Mouse (Mus musculus): ENCODE measurements around the gene Rufy4. TPM values are rescaled to one million over a fixed set of nuclear protein-coding genes. Genes with fewer than 3 reads are reported as not detected.
A peak's percentile ranks its signal among the peaks of the same experiment; 100 is the strongest.

Gene Rufy4
- polyA plus RNA-seq, 1 experiment from 2014 or later, result 0.45 TPM

GRCm38 (mm10) chr1:74090329-74090728 lies 35.0 kb upstream of the Rufy4 start:
- H3K36me3 ChIP-seq (ENCODE audit: control insufficient read depth, insufficient read depth), result no peaks in the 10 kb centered on the region
- no peak for ATAC-seq (replicated peaks; ENCODE audit: extremely low read depth, insufficient read depth, low FRiP score)
- H3K4me3 ChIP-seq (ENCODE audit: low read length), result peak overlapping the region; percentile 33
- peak overlapping the region; percentile 33 for H3K4me2 ChIP-seq (ENCODE audit: low read depth, low read length)
- H3K27ac ChIP-seq (ENCODE audit: low read length), result no peak overlapping the region
- WGBS, result 54% methylated on average over 7 of the region's 7 CpGs
- no peaks in the 10 kb centered on the region for H3K9me3 ChIP-seq (replicated peaks; ENCODE audit: control insufficient read depth, low read length)
- no peaks in the 10 kb centered on the region for H3K27me3 ChIP-seq (ENCODE audit: control insufficient read depth, insufficient read depth, low read length)
- peaks cover 19% of the 10 kb centered on the region for H3K4me1 ChIP-seq (ENCODE audit: control insufficient read depth, insufficient read depth, low read length)
- no peak overlapping the region for H3K9ac ChIP-seq (ENCODE audit: low read length)

- Histone ChIP-seq H3K36me3 (ENCODE audit: control insufficient read depth, insufficient read depth) (no peaks in the 10 kb centered on the region), H3K27ac (ENCODE audit: low read length) (peak overlapping the region; percentile 82), H3K27me3 (ENCODE audit: control insufficient read depth, insufficient read depth, low read length) (no peaks in the 10 kb centered on the region), H3K4me2 (ENCODE audit: low read depth, low read length) (peak overlapping the region; percentile 33), H3K4me1 (ENCODE audit: control insufficient read depth, insufficient read depth, low read length) (peaks cover 26% of the 10 kb centered on the region), H3K9ac (ENCODE audit: low read length) (peak overlapping the region; percentile 58), H3K9me3 (replicated peaks; ENCODE audit: control insufficient read depth, low read length) (no peaks in the 10 kb centered on the region), H3K4me3 (ENCODE audit: low read length) (peak overlapping the region; percentile 33)
- peak; percentile 44; the same call in 1 of the 2 replicates for ATAC-seq (replicated peaks; ENCODE audit: extremely low read depth, insufficient read depth, low FRiP score)
- 30% methylated on average over 7 of the region's 7 CpGs for WGBS
These were observed 34.2 kb upstream of the Rufy4 start for GRCm38 (mm10) chr1:74091138-74091537.

GRCm38 (mm10) chr1:74091611-74092224 lies 33.6 kb upstream of the Rufy4 start:
- Histone ChIP-seq H3K9me3 (replicated peaks; ENCODE audit: control insufficient read depth, low read length) (no peaks in the 10 kb centered on the region), H3K9ac (ENCODE audit: low read length) (no peak overlapping the region), H3K27ac (ENCODE audit: low read length) (peak overlapping the region; percentile 82), H3K4me3 (ENCODE audit: low read length) (no peak overlapping the region), H3K4me2 (ENCODE audit: low read depth, low read length) (no peak overlapping the region), H3K27me3 (ENCODE audit: control insufficient read depth, insufficient read depth, low read length) (no peaks in the 10 kb centered on the region), H3K36me3 (ENCODE audit: control insufficient read depth, insufficient read depth) (no peaks in the 10 kb centered on the region), H3K4me1 (ENCODE audit: control insufficient read depth, insufficient read depth, low read length) (peaks cover 27% of the 10 kb centered on the region)
- 42% methylated on average over 6 of the region's 6 CpGs for WGBS
- ATAC-seq (replicated peaks; ENCODE audit: extremely low read depth, insufficient read depth, low FRiP score), result peak; percentile 49; the same call in 1 of the 2 replicates

- Histone ChIP-seq H3K9ac (ENCODE audit: low read length) (no peak overlapping the region), H3K9me3 (replicated peaks; ENCODE audit: control insufficient read depth, low read length) (no peaks in the 10 kb centered on the region), H3K36me3 (ENCODE audit: control insufficient read depth, insufficient read depth) (no peaks in the 10 kb centered on the region), H3K4me1 (ENCODE audit: control insufficient read depth, insufficient read depth, low read length) (peaks cover 27% of the 10 kb centered on the region), H3K4me2 (ENCODE audit: low read depth, low read length) (no peak overlapping the region), H3K4me3 (ENCODE audit: low read length) (no peak overlapping the region), H3K27ac (ENCODE audit: low read length) (peak overlapping the region; percentile 63; the same call in 1 of the 2 replicates), H3K27me3 (ENCODE audit: control insufficient read depth, insufficient read depth, low read length) (no peaks in the 10 kb centered on the region)
- WGBS, result 67% methylated on average over 10 of the region's 10 CpGs
- no peak for ATAC-seq (replicated peaks; ENCODE audit: extremely low read depth, insufficient read depth, low FRiP score)
These were observed 33.1 kb upstream of the Rufy4 start for GRCm38 (mm10) chr1:74092242-74092641.

GRCm38 (mm10) chr1:74093447-74093846 lies 31.9 kb upstream of the Rufy4 start:
- H3K27ac ChIP-seq (ENCODE audit: low read length), result no peak overlapping the region
- no peaks in the 10 kb centered on the region for H3K36me3 ChIP-seq (ENCODE audit: control insufficient read depth, insufficient read depth)
- H3K27me3 ChIP-seq (ENCODE audit: control insufficient read depth, insufficient read depth, low read length), result no peaks in the 10 kb centered on the region
- no peak for ATAC-seq (replicated peaks; ENCODE audit: extremely low read depth, insufficient read depth, low FRiP score)
- 64% methylated on average over 5 of the region's 5 CpGs for WGBS
- no peak overlapping the region for H3K4me2 ChIP-seq (ENCODE audit: low read depth, low read length)
- no peak overlapping the region for H3K9ac ChIP-seq (ENCODE audit: low read length)
- peaks cover 32% of the 10 kb centered on the region for H3K4me1 ChIP-seq (ENCODE audit: control insufficient read depth, insufficient read depth, low read length)
- no peak overlapping the region for H3K4me3 ChIP-seq (ENCODE audit: low read length)
- no peaks in the 10 kb centered on the region for H3K9me3 ChIP-seq (replicated peaks; ENCODE audit: control insufficient read depth, low read length)

GRCm38 (mm10) chr1:74094497-74095270 lies 30.7 kb upstream of the Rufy4 start:
- no peak overlapping the region for H3K4me3 ChIP-seq (ENCODE audit: low read length)
- H3K4me1 ChIP-seq (ENCODE audit: control insufficient read depth, insufficient read depth, low read length), result peaks cover 41% of the 10 kb centered on the region
- no peak overlapping the region for H3K27ac ChIP-seq (ENCODE audit: low read length)
- WGBS, result 44% methylated on average over 7 of the region's 7 CpGs
- no peak for ATAC-seq (replicated peaks; ENCODE audit: extremely low read depth, insufficient read depth, low FRiP score)
- H3K9me3 ChIP-seq (replicated peaks; ENCODE audit: control insufficient read depth, low read length), result no peaks in the 10 kb centered on the region
- peaks cover 3% of the 10 kb centered on the region; the same call in 1 of the 2 replicates for H3K27me3 ChIP-seq (ENCODE audit: control insufficient read depth, insufficient read depth, low read length)
- no peaks in the 10 kb centered on the region for H3K36me3 ChIP-seq (ENCODE audit: control insufficient read depth, insufficient read depth)
- H3K9ac ChIP-seq (ENCODE audit: low read length), result 0 out of 2 replicates have a peak overlapping the region, but pooled peaks have one; percentile 18
- H3K4me2 ChIP-seq (ENCODE audit: low read depth, low read length), result no peak overlapping the region

- WGBS, result 44% methylated on average over 6 of the region's 6 CpGs
- H3K27ac ChIP-seq (ENCODE audit: low read length), result no peak overlapping the region
These were observed 30.0 kb upstream of the Rufy4 start for GRCm38 (mm10) chr1:74095296-74095695.

GRCm38 (mm10) chr1:74095728-74096127 lies 29.6 kb upstream of the Rufy4 start:
- WGBS, result 31% methylated on average over 3 of the region's 3 CpGs
- no peaks in the 10 kb centered on the region for H3K9me3 ChIP-seq (replicated peaks; ENCODE audit: control insufficient read depth, low read length)
- H3K36me3 ChIP-seq (ENCODE audit: control insufficient read depth, insufficient read depth), result no peaks in the 10 kb centered on the region
- H3K4me1 ChIP-seq (ENCODE audit: control insufficient read depth, insufficient read depth, low read length), result peaks cover 41% of the 10 kb centered on the region
- H3K27ac ChIP-seq (ENCODE audit: low read length), result no peak overlapping the region
- peaks cover 4% of the 10 kb centered on the region for H3K27me3 ChIP-seq (ENCODE audit: control insufficient read depth, insufficient read depth, low read length)
- no peak for ATAC-seq (replicated peaks; ENCODE audit: extremely low read depth, insufficient read depth, low FRiP score)
- no peak overlapping the region for H3K4me2 ChIP-seq (ENCODE audit: low read depth, low read length)
- no peak overlapping the region for H3K4me3 ChIP-seq (ENCODE audit: low read length)
- no peak overlapping the region for H3K9ac ChIP-seq (ENCODE audit: low read length)

More at GRCm38 (mm10) chr1:74095296-74095695, 30.0 kb upstream of the Rufy4 start:
- ATAC-seq (replicated peaks; ENCODE audit: extremely low read depth, insufficient read depth, low FRiP score), result no peak
- no peaks in the 10 kb centered on the region for H3K9me3 ChIP-seq (replicated peaks; ENCODE audit: control insufficient read depth, low read length)
- H3K36me3 ChIP-seq (ENCODE audit: control insufficient read depth, insufficient read depth), result no peaks in the 10 kb centered on the region
- no peak overlapping the region for H3K4me2 ChIP-seq (ENCODE audit: low read depth, low read length)
- no peak overlapping the region for H3K4me3 ChIP-seq (ENCODE audit: low read length)
- peaks cover 41% of the 10 kb centered on the region for H3K4me1 ChIP-seq (ENCODE audit: control insufficient read depth, insufficient read depth, low read length)
- no peak overlapping the region for H3K9ac ChIP-seq (ENCODE audit: low read length)
- peaks cover 4% of the 10 kb centered on the region for H3K27me3 ChIP-seq (ENCODE audit: control insufficient read depth, insufficient read depth, low read length)
